Mouse (Mus musculus): ENCODE measurements around the gene Dyrk1b. TPM values are rescaled to one million over a fixed set of nuclear protein-coding genes. Genes with fewer than 3 reads are reported as not detected.

Dyrk1b gene
- polyA plus RNA-seq, 2 experiments: 1.9 to 2.7 TPM

GRCm38 (mm10) chr7:28182320-28182719 lies 3.1 kb downstream of the Dyrk1b start:
- no peak overlapping the region for H3K9ac ChIP-seq (replicated peaks)
- peaks cover 33% of the 10 kb centered on the region for H3K36me3 ChIP-seq (replicated peaks; ENCODE audit: control insufficient read depth, insufficient read depth, low read depth)
- H3K27me3 ChIP-seq (ENCODE audit: control insufficient read depth, insufficient read depth, low read length): no peaks in the 10 kb centered on the region
- H3K27ac ChIP-seq: no peak overlapping the region
- DNase-seq (ENCODE audit: low read depth in 3 of 3, low spot score in 3 of 3) (no peak), ATAC-seq (ENCODE audit: insufficient read depth) (no peak)
- H3K9me3 ChIP-seq (ENCODE audit: control insufficient read depth, low read length): no peaks in the 10 kb centered on the region
- no peak overlapping the region for H3K4me2 ChIP-seq (ENCODE audit: low read depth)
- peaks cover 10 to 15% of the 10 kb centered on the region in 2 experiments for H3K4me1 ChIP-seq (replicated peaks; ENCODE audit: control insufficient read depth in 2 of 2, insufficient read depth in 2 of 2, low read length in 1 of 2)
- no peak overlapping the region for H3K4me3 ChIP-seq (ENCODE audit: insufficient read depth in 1 of 2, low read depth in 2 of 2, low read length in 2 of 2)
- TF ChIP-seq CTCF (IDR thresholded peaks at IDR 0.05; ENCODE audit: low read depth) (no peak), EP300 (IDR thresholded peaks at IDR 0.05; ENCODE audit: low read depth) (no peak)
- 90% methylated on average over 22 of the region's 22 CpGs for WGBS (ENCODE audit: insufficient replicate concordance)

- H3K27ac ChIP-seq: no peak overlapping the region
These were observed 6.6 kb downstream of the Dyrk1b start for GRCm38 (mm10) chr7:28185884-28186283.

DNA sequence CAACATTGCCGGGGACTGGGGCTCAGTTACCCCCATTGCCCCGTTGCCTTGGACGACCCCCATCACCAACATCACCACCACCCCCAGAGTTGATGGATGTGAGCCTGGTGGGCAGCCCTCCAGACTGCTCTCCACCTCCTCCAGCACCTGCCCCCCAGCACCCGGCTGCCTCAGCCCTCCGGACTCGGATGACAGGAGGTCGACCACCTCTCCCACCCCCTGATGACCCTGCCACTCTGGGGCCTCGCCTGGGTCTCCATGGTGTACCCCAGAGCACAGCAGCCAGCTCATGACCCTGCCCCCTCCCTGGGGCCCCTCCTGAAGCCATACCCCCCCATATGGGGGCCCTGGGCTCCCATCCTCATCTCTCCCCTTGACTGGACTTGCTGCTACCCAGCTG lies 7.4 kb downstream of the Dyrk1b start:
- no peaks in the 10 kb centered on the region for H3K9me3 ChIP-seq (ENCODE audit: control insufficient read depth, low read length)
- H3K4me3 ChIP-seq (ENCODE audit: insufficient read depth in 1 of 2, low read depth in 2 of 2, low read length in 2 of 2): no peak overlapping the region
- no peak overlapping the region for H3K27ac ChIP-seq
- H3K27me3 ChIP-seq (ENCODE audit: control insufficient read depth, insufficient read depth, low read length): no peaks in the 10 kb centered on the region
- TF ChIP-seq EP300 (IDR thresholded peaks at IDR 0.05; ENCODE audit: low read depth) (no peak), CTCF (IDR thresholded peaks at IDR 0.05; ENCODE audit: low read depth) (no peak)
- DNase-seq (ENCODE audit: low read depth in 3 of 3, low spot score in 3 of 3): no peak
- 66% methylated on average over 8 of the region's 8 CpGs for WGBS (ENCODE audit: insufficient replicate concordance)
- peaks cover 32% of the 10 kb centered on the region for H3K36me3 ChIP-seq (replicated peaks; ENCODE audit: control insufficient read depth, insufficient read depth, low read depth)
- no peak overlapping the region for H3K9ac ChIP-seq (replicated peaks)
- no peak overlapping the region for H3K4me2 ChIP-seq (ENCODE audit: low read depth)
- no peaks in the 10 kb centered on the region for H3K4me1 ChIP-seq (replicated peaks; ENCODE audit: control insufficient read depth in 2 of 2, insufficient read depth in 2 of 2, low read length in 1 of 2)
- ATAC-seq (ENCODE audit: insufficient read depth): no peak

More at GRCm38 (mm10) chr7:28185884-28186283, 6.6 kb downstream of the Dyrk1b start:
- Histone ChIP-seq H3K9ac (replicated peaks) (no peak overlapping the region), H3K4me1 (replicated peaks; ENCODE audit: control insufficient read depth in 2 of 2, insufficient read depth in 2 of 2, low read length in 1 of 2) (peaks cover 3 to 4% of the 10 kb centered on the region in 2 experiments; a peak in 3 of 4 replicates), H3K4me2 (ENCODE audit: low read depth) (no peak overlapping the region), H3K4me3 (ENCODE audit: insufficient read depth in 1 of 2, low read depth in 2 of 2, low read length in 2 of 2) (no peak overlapping the region), H3K36me3 (replicated peaks; ENCODE audit: control insufficient read depth, insufficient read depth, low read depth) (peaks cover 35% of the 10 kb centered on the region), H3K27me3 (ENCODE audit: control insufficient read depth, insufficient read depth, low read length) (no peaks in the 10 kb centered on the region), H3K9me3 (ENCODE audit: control insufficient read depth, low read length) (no peaks in the 10 kb centered on the region)
- TF ChIP-seq CTCF (IDR thresholded peaks at IDR 0.05; ENCODE audit: low read depth) (no peak), EP300 (IDR thresholded peaks at IDR 0.05; ENCODE audit: low read depth) (no peak)
- DNase-seq (ENCODE audit: low read depth in 3 of 3, low spot score in 3 of 3) (no peak), ATAC-seq (ENCODE audit: insufficient read depth) (no peak)
- WGBS (ENCODE audit: insufficient replicate concordance): 81% methylated on average over 14 of the region's 14 CpGs

DNA sequence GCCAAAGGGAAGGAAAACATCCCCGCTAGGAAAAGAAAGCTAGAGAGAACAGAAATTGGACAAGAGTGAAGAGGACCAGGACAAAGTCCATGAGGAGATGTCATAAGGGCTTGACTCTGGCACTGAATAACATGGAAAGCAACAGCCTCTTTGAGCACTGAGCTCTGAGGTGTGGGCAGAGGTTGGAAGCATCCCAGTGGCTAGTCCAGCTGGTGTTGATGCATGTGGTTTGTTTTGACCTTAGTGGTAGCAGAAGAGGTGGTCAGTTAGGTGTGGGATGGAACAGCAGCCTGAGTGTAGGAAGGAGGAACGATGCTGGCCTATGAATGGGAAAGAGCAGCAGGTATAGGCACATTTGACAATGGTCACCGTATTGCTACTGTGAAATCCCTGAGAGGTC lies 12.2 kb downstream of the Dyrk1b start:
- DNase-seq (ENCODE audit: low read depth in 3 of 3, low spot score in 3 of 3): no peak
- H3K4me2 ChIP-seq (ENCODE audit: low read depth): no peak overlapping the region
- ATAC-seq (ENCODE audit: insufficient read depth): no peak
- WGBS (ENCODE audit: insufficient replicate concordance): 76% methylated on average over 3 of the region's 3 CpGs
- H3K4me1 ChIP-seq (replicated peaks; ENCODE audit: control insufficient read depth in 2 of 2, insufficient read depth in 2 of 2, low read length in 1 of 2): no peaks in the 10 kb centered on the region
- no peak overlapping the region for H3K9ac ChIP-seq (replicated peaks)
- no peaks in the 10 kb centered on the region for H3K9me3 ChIP-seq (ENCODE audit: control insufficient read depth, low read length)
- no peak overlapping the region for H3K27ac ChIP-seq
- H3K36me3 ChIP-seq (replicated peaks; ENCODE audit: control insufficient read depth, insufficient read depth, low read depth): peaks cover 7% of the 10 kb centered on the region
- TF ChIP-seq EP300 (IDR thresholded peaks at IDR 0.05; ENCODE audit: low read depth): no peak
- no peak for TF ChIP-seq CTCF (IDR thresholded peaks at IDR 0.05; ENCODE audit: low read depth)
- no peaks in the 10 kb centered on the region for H3K27me3 ChIP-seq (ENCODE audit: control insufficient read depth, insufficient read depth, low read length)
- no peak overlapping the region for H3K4me3 ChIP-seq (ENCODE audit: insufficient read depth in 1 of 2, low read depth in 2 of 2, low read length in 2 of 2)

- ATAC-seq (ENCODE audit: insufficient read depth) (no peak), DNase-seq (ENCODE audit: low read depth in 3 of 3, low spot score in 3 of 3) (no peak)
- Histone ChIP-seq H3K4me1 (replicated peaks; ENCODE audit: control insufficient read depth in 2 of 2, insufficient read depth in 2 of 2, low read length in 1 of 2) (no peaks in the 10 kb centered on the region), H3K27me3 (ENCODE audit: control insufficient read depth, insufficient read depth, low read length) (no peaks in the 10 kb centered on the region), H3K27ac (no peak overlapping the region), H3K36me3 (replicated peaks; ENCODE audit: control insufficient read depth, insufficient read depth, low read depth) (peaks cover 3% of the 10 kb centered on the region; the same call in 1 of the 2 replicates), H3K9ac (replicated peaks) (no peak overlapping the region), H3K4me3 (ENCODE audit: insufficient read depth in 1 of 2, low read depth in 2 of 2, low read length in 2 of 2) (no peak overlapping the region), H3K4me2 (ENCODE audit: low read depth) (no peak overlapping the region), H3K9me3 (ENCODE audit: control insufficient read depth, low read length) (no peaks in the 10 kb centered on the region)
- no peak for TF ChIP-seq CTCF (IDR thresholded peaks at IDR 0.05; ENCODE audit: low read depth)
- no peak for TF ChIP-seq EP300 (IDR thresholded peaks at IDR 0.05; ENCODE audit: low read depth)
- 91% methylated on average over 1 of the region's 1 CpGs for WGBS (ENCODE audit: insufficient replicate concordance)
These were observed 12.6 kb downstream of the Dyrk1b start for GRCm38 (mm10) chr7:28191903-28192302.

Data from liver, embryonic 14.5 days (tissue).